Mouse (Mus musculus) kidney, embryonic 16.5 days (tissue): Measurements from ENCODE around the gene Txnip. TPM values are rescaled to one million over a fixed set of nuclear protein-coding genes. Genes with fewer than 3 reads are reported as not detected.

ENCODE experiments used
- ATAC-seq: fragments of 200-750 bp; cut with Nextera tagmentation; 2 replicates; pipeline ENCODE4 v1.8.0; 2017; ENCODE audit warnings: moderate TSS enrichment; ENCODE audit not compliant: low FRiP score, low TSS enrichment
- H3K27ac ChIP-seq: fragments of 300-500 bp; sonication (generic); 2 replicates; pipeline ENCODE4 v1.5.1; 2014; ENCODE audit warnings: low read length
- H3K27me3 ChIP-seq: fragments of 300-500 bp; sonication (generic); 2 replicates; pipeline ENCODE4 v1.6.1; 2014; ENCODE audit warnings: low read length, control low read depth, mixed read lengths; ENCODE audit not compliant: insufficient read depth
- H3K36me3 ChIP-seq: fragments of 300-500 bp; sonication (generic); 2 replicates; pipeline ENCODE4 v1.6.1; 2014; ENCODE audit warnings: low read length, control low read depth, mixed read lengths; ENCODE audit not compliant: insufficient read depth
- H3K4me1 ChIP-seq: fragments of 300-500 bp; sonication (generic); 2 replicates; pipeline ENCODE4 v1.6.1; 2014; ENCODE audit warnings: low read length, control low read depth, mixed read lengths; ENCODE audit not compliant: insufficient read depth
- H3K4me2 ChIP-seq: fragments of 300-500 bp; sonication (generic); replicated peaks from 2 replicates; pipeline ENCODE4 v1.6.1; 2014; ENCODE audit warnings: low read depth, low read length
- H3K4me3 ChIP-seq: fragments of 300-500 bp; sonication (generic); 2 replicates; pipeline ENCODE4 v1.5.1; 2014; ENCODE audit warnings: mild to moderate bottlenecking, low read length
- H3K9ac ChIP-seq: fragments of 300-500 bp; sonication (generic); replicated peaks from 2 replicates; pipeline ENCODE4 v1.6.1; 2014; ENCODE audit warnings: low read length
- H3K9me3 ChIP-seq: fragments of 300-500 bp; sonication (generic); 2 replicates; pipeline ENCODE4 v1.6.1; 2016; ENCODE audit warnings: low read length, control low read depth
- WGBS: fragments of 180-500 bp; shearing (Covaris S2); extraction: QIAGEN DNeasy Blood & Tissue Kit; methylation state at CpG from one replicate; pipeline ENCODE4 v1.1.7; 2014; 5-methylcytosine and 5-hydroxymethylcytosine counted together
- polyA plus RNA-seq: library from polyadenylated mRNA; unstranded; fragments of >200 nt; fragmentation: Nextera tagmentation; extraction: Ambion mirVana; gene quantifications from 2 replicates; pipeline ENCODE4 v1.2.1, GENCODE M21; 2015

The Txnip gene
- polyA plus RNA-seq, 1 experiment from 2014 or later: 197 TPM

GRCm38 (mm10) chr3:96581141-96581540 is 23.4 kb downstream of the Txnip start:
- 0 out of 2 replicates have a peak overlapping the region, but pooled peaks have one; percentile 14 for H3K9ac ChIP-seq
- no peak overlapping the region for H3K4me2 ChIP-seq
- 0 out of 2 replicates have a peak, but pooled peaks cover 2% of the 10 kb centered on the region for H3K36me3 ChIP-seq
- H3K4me1 ChIP-seq: peaks cover 26% of the 10 kb centered on the region
- H3K9me3 ChIP-seq: peaks cover 4% of the 10 kb centered on the region; the same call in 1 of the 2 replicates
- no peak overlapping the region for H3K27ac ChIP-seq
- 59% methylated on average over 6 of the region's 6 CpGs for WGBS
- H3K27me3 ChIP-seq: no peaks in the 10 kb centered on the region; the same call in 1 of the 2 replicates
- H3K4me3 ChIP-seq: no peak overlapping the region
- no peak for ATAC-seq

- WGBS: 90% methylated on average over 16 of the region's 16 CpGs
- H3K27me3 ChIP-seq: no peaks in the 10 kb centered on the region; the same call in 1 of the 2 replicates
- 0 out of 2 replicates have a peak, but pooled peaks cover 2% of the 10 kb centered on the region for H3K36me3 ChIP-seq
- no peak for ATAC-seq
- peaks cover 4% of the 10 kb centered on the region; the same call in 1 of the 2 replicates for H3K9me3 ChIP-seq
- H3K4me1 ChIP-seq: peaks cover 23% of the 10 kb centered on the region
- H3K4me3 ChIP-seq: no peak overlapping the region
- no peak overlapping the region for H3K27ac ChIP-seq
- no peak overlapping the region for H3K9ac ChIP-seq
- no peak overlapping the region for H3K4me2 ChIP-seq
Measured at GRCm38 (mm10) chr3:96581771-96582515, 24.2 kb downstream of the Txnip start.

GRCm38 (mm10) chr3:96583386-96583785 is 25.6 kb downstream of the Txnip start:
- Histone ChIP-seq H3K27me3 (no peaks in the 10 kb centered on the region; the same call in 1 of the 2 replicates), H3K4me1 (0 out of 2 replicates have a peak, but pooled peaks cover 13% of the 10 kb centered on the region), H3K9me3 (peaks cover 4% of the 10 kb centered on the region; the same call in 1 of the 2 replicates), H3K36me3 (0 out of 2 replicates have a peak, but pooled peaks cover 2% of the 10 kb centered on the region), H3K27ac (no peak overlapping the region), H3K4me3 (no peak overlapping the region), H3K4me2 (no peak overlapping the region), H3K9ac (no peak overlapping the region)
- ATAC-seq: no peak
- 91% methylated on average over 5 of the region's 5 CpGs for WGBS

DNA sequence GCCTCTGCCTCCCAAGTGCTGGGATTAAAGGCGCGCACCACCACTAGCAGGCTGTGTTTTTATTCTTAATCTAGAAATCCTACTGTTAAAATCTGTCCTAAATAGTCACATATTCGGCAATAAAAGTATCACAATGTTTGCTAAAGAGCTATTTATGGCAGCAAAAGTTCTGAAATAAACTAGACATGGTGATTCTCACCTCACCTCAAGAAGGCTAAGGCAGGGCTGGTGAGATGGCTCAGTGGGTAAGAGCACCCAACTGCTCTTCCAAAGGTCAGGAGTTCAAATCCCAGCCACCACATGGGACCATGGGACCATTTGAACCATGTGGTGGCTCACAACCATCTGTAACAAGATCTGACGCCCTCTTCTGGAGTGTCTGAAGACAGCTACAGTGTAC is 32.9 kb downstream of the Txnip start:
- ATAC-seq: no peak
- Histone ChIP-seq H3K27ac (no peak overlapping the region), H3K36me3 (no peaks in the 10 kb centered on the region), H3K4me1 (no peaks in the 10 kb centered on the region; the same call in 1 of the 2 replicates), H3K4me3 (no peak overlapping the region), H3K9me3 (no peaks in the 10 kb centered on the region; the same call in 1 of the 2 replicates), H3K4me2 (no peak overlapping the region), H3K27me3 (peaks cover 9% of the 10 kb centered on the region), H3K9ac (no peak overlapping the region)
- 80% methylated on average over 4 of the region's 4 CpGs for WGBS

GRCm38 (mm10) chr3:96593374-96593773 is 35.6 kb downstream of the Txnip start:
- WGBS: under 1% methylated on average over 10 of the region's 10 CpGs
- no peak for ATAC-seq

GRCm38 (mm10) chr3:96593790-96594560 is 36.2 kb downstream of the Txnip start, which contains the start of gene Polr3gl:
Polr3gl (minus strand) TSS chr3:96594181.
- ATAC-seq: peak; percentile 89
- Histone ChIP-seq H3K4me2 (peak within 1 kb of the TSS; percentile 96), H3K27ac (peak within 1 kb of the TSS; percentile 83), H3K4me3 (peak within 1 kb of the TSS; percentile 77), H3K27me3 (peaks cover 22% of the 10 kb centered on the region), H3K9me3 (no peaks in the 10 kb centered on the region; the same call in 1 of the 2 replicates), H3K9ac (peak within 1 kb of the TSS; percentile 85), H3K36me3 (no peaks in the 10 kb centered on the region), H3K4me1 (peaks cover 28% of the 10 kb centered on the region)
- under 1% methylated on average over 38 of the region's 38 CpGs for WGBS

More at GRCm38 (mm10) chr3:96593374-96593773, 35.6 kb downstream of the Txnip start:
- Histone ChIP-seq H3K9me3 (no peaks in the 10 kb centered on the region; the same call in 1 of the 2 replicates), H3K36me3 (no peaks in the 10 kb centered on the region), H3K4me2 (peak overlapping the region; percentile 96), H3K4me1 (peaks cover 24% of the 10 kb centered on the region), H3K27me3 (peaks cover 18% of the 10 kb centered on the region), H3K9ac (peak overlapping the region; percentile 85), H3K27ac (peak overlapping the region; percentile 83; the same call in 1 of the 2 replicates), H3K4me3 (peak overlapping the region; percentile 77)

- no peak overlapping the region for H3K4me2 ChIP-seq
- peaks cover 25% of the 10 kb centered on the region for H3K27me3 ChIP-seq
- no peak overlapping the region for H3K27ac ChIP-seq
- H3K9me3 ChIP-seq: no peaks in the 10 kb centered on the region
- H3K9ac ChIP-seq: no peak overlapping the region
- no peaks in the 10 kb centered on the region for H3K36me3 ChIP-seq
- 72% methylated on average over 5 of the region's 5 CpGs for WGBS
- no peak overlapping the region for H3K4me3 ChIP-seq
- peaks cover 29% of the 10 kb centered on the region for H3K4me1 ChIP-seq
- ATAC-seq: no peak
Measured at GRCm38 (mm10) chr3:96594851-96595250, 37.1 kb downstream of the Txnip start.

- peaks cover 33% of the 10 kb centered on the region for H3K4me1 ChIP-seq
- no peaks in the 10 kb centered on the region for H3K36me3 ChIP-seq
- H3K27ac ChIP-seq: no peak overlapping the region
- H3K27me3 ChIP-seq: peaks cover 25% of the 10 kb centered on the region
- peak overlapping the region; percentile 69; the same call in 1 of the 2 replicates for H3K4me2 ChIP-seq
- ATAC-seq: no peak
- H3K4me3 ChIP-seq: peak overlapping the region; percentile 53; the same call in 1 of the 2 replicates
- H3K9ac ChIP-seq: peak overlapping the region; percentile 63; the same call in 1 of the 2 replicates
- no peaks in the 10 kb centered on the region for H3K9me3 ChIP-seq
- 29% methylated on average over 6 of the region's 6 CpGs for WGBS
Measured at GRCm38 (mm10) chr3:96595661-96596060, 37.9 kb downstream of the Txnip start.

- H3K4me1 ChIP-seq: peaks cover 33% of the 10 kb centered on the region
- WGBS: under 1% methylated on average over 23 of the region's 23 CpGs
- no peaks in the 10 kb centered on the region for H3K9me3 ChIP-seq
- peak within 1 kb of the TSS; percentile 64; the same call in 1 of the 2 replicates for H3K27ac ChIP-seq
- H3K9ac ChIP-seq: peak within 1 kb of the TSS; percentile 63
- H3K27me3 ChIP-seq: peaks cover 25% of the 10 kb centered on the region
- no peaks in the 10 kb centered on the region for H3K36me3 ChIP-seq
- H3K4me3 ChIP-seq: peak within 1 kb of the TSS; percentile 53
- no peak for ATAC-seq
- H3K4me2 ChIP-seq: peak within 1 kb of the TSS; percentile 69
Measured at GRCm38 (mm10) chr3:96596228-96596707, 38.5 kb downstream of the Txnip start, which contains the start of gene Ankrd34a. Ankrd34a (plus strand) TSS chr3:96596636.
